Mouse (Mus musculus) bone marrow, adult 2 months (tissue): ENCODE measurements around the gene Tuba3a.

Source experiments
- CTCF ChIP-seq: fragments of 200-500 bp; IDR thresholded peaks from 2 replicates; pipeline ENCODE4 v1.5.1; 2011; ENCODE audit warnings: low read length, control low read depth; ENCODE audit not compliant: control insufficient read depth, insufficient read depth
- POLR2A ChIP-seq: fragments of 200-500 bp; IDR thresholded peaks from 2 replicates; pipeline ENCODE4 v1.6.1; 2011; ENCODE audit warnings: low read depth, mild to moderate bottlenecking, control low read depth, low read length, borderline replicate concordance; ENCODE audit not compliant: control insufficient read depth

DNA sequence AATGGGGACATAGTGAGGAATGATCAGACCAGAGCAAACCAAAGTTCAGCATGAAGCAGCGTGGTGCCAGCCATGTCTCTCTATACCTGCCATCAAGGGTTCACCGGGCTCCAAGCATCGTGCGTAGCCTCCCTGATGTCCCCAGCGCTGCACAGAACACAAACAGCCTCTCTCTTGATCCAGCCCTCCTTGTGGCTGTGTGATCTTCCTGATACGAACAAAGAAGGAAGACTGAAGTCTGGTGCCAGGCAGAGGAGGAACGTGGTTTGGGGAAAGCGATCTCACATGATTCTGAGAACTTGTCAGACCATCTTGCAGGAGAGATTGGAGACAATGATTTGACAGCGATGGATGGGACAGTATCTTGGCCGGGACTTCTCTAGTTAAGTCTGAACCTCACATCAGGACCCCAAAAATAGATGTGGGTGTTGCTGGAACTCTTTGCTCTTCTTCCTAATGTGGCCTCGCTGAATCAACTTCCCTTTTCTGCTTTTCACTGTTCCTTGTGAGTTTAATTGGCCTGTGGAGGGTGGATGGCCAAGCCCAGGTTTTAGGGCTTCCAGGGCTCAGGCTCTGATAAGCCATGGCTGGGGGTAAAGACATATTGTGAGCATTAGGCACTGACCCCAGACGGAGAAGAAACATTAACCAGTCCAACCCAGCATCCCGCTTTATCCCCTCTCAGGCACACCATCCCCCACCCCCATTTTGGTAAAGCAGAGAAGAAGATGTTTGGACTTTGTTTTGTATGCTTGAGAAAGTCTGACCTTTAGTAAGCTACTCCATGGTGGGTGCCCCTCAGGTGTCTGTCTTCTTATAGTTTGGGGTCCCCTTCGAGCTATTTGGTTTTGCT, 31.8 kb downstream of the Tuba3a start:
- TF ChIP-seq POLR2A (no peak), CTCF (no peak)
